Mouse (Mus musculus) A20 (cell line): ENCODE data around the gene Mmp9.
A peak's percentile ranks its signal among the peaks of the same experiment; 100 is the strongest.

Source experiments
- DNase-seq: peaks from one replicate; pipeline ENCODE4 v3.0.0-alpha.2; 2011; ENCODE audit warnings: low read depth, low spot score

The Mmp9 gene

DNA sequence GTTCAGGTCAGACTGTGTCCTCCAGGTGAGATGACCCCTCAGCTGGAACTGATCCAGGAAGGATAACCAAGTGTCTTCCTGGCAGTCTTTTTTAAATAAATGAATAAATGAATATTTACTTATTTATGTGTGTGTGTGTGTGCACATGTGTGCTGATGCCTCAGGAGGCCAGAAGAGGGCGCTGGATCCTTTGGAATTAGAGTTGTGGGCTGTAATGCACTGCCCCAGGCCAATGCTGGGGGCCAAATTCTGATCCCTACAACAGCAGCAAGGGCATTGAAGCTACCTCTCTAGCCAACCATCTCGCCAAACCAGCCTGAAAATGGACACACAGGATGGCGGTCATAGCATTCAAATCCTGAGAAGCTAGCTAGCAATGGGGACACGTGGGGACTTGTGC is 15.1 kb downstream of the Mmp9 start:
- no peak for DNase-seq

DNA sequence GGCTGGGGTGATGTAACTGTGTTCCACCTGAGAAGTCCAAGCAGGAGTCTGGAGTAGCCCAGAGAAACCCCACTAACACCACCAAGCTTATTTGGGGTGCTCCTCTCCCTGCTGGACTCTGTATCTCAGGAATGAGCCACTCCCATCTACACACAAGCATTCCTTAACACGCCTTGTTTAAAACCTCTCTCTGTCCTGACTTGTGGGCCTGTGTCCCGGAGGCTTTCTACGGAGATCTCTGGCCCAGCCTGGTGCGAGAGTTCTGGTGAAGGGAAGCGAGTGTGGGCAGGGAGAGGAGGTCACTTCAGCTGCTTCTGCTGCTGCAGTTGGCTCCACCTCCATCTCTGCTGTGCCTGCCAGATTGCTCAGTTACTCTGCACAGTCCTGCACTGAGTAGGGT is 15.6 kb downstream of the Mmp9 start:
- DNase-seq, result no peak

DNA sequence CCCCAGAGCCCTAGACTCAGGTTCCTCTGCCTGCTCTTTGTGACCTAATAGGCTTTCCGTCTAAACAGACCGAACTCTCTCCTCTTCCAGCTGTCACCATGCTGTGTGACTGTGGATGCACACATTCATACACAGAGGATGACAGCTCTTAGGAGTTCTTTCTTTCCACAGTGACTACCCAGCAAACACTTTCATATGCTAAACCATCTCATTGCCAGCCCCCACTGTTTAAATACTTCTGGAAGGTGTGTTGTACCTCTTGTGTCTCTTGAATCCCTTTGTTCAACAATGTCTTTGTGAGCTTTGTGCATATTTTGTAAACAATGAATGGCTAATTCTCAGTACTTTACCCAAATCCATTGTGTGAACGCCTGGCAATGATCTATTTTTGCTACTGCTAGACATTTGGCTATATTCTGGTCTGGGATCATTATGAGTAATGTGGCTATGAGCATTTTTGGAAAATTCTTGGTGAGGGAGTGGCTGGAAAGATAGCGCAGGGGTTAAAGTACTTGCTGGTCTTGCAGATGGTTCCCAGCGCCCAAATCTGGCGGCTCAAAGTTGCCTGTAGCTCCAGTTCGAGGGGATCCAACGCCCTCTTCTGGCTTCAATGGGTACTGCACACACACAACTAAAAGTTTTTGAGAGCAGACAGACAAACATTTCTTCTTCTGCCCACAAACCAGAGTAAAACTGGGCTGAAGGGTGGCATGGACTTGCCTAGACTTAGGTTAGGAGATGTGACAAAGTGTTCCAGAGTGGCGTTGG is 17.2 kb downstream of the Mmp9 start:
- no peak for DNase-seq

DNA sequence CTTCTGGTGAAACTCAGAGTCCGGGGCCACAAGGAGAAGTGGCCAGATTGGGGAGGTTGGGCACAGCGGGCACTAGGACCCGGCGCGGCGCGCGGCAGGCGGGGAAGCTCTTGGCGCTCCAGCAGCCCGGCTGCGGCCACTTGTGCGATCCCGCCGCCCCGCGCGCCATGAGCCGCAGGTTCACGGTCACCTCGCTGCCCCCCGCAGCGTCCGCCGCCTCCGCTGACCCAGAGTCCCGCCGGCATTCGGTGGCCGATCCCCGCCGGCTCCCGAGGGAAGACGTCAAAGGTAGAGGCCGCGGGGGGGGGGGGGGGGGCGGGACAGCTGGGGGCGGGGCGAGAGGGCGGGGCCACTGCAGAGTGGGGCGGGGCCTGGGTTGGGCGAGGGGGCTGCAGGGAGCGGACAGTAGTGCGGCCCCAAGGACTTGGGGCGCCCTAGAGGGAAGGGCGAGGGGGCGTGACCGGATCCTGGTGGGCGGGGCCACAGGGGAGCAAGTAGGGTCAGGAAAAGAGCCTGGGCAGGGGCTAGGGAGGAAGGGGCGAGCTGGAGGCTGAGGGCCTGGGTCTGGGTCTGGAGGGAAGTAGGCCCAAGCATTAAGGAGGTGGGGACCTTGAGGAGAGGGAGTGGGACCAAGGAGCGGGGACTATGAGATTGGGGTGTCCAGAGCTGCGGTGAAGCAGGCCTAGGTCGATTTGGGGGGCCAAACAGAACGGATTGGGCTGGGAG is 20.3 kb downstream of the Mmp9 start, which contains the start of gene Slc12a5:
Gene Slc12a5, plus strand, starts transcription at position 87 of the 726 bp plus-strand sequence.
- DNase-seq, result peak; percentile 86

DNA sequence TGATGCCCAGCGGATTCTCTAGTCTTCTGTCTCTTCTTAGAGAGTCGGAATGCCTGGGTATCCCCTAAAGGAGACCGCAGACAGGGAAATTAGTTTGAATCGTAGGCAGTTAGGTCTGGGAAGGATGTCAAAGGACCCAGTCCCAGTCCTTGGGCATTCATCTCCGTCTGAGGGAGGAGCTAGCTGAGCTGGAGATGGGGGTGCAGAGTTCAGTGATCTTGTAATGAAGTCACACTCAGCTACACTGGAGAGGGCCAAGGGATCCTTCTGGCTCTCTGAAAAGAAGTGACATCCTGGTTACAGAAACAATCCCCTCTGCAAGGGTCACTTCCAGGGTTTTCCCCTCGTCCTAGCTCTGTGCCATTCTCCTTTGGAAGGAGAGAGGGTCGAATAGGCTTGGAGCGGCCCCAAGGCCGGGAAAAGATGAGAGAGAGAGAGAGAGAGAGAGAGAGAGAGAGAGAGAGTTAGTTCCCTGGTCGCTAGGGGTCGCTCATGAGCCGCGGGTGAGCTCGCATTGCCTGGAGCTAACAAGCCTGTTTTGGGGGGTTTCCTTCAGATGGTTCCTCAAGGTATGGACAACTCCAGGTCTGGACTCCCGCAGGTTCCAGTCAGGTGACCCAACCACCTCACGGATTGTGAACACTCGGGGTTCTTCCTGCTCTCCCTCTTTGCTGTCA is 21.1 kb downstream of the Mmp9 start:
- DNase-seq, result peak; percentile 83

DNA sequence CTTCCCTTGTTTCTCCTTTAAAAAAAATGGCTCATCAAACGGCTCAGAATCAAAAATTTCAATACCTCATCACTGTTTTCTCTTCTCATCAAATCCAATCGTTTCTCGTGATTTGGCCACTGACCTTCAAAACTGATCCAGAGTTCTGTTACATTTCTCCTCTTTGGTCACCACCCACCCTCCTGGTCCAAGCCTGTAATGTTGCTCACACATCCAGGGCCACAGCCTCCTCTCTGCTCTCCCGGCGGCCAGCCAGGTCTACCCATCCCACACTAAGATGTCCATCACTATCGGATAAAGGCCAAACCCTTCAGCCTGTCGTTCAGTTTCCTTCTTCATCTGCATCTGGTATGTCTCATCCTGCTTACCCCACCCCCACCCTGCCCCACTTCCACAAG is 21.6 kb downstream of the Mmp9 start:
- DNase-seq, result no peak

DNA sequence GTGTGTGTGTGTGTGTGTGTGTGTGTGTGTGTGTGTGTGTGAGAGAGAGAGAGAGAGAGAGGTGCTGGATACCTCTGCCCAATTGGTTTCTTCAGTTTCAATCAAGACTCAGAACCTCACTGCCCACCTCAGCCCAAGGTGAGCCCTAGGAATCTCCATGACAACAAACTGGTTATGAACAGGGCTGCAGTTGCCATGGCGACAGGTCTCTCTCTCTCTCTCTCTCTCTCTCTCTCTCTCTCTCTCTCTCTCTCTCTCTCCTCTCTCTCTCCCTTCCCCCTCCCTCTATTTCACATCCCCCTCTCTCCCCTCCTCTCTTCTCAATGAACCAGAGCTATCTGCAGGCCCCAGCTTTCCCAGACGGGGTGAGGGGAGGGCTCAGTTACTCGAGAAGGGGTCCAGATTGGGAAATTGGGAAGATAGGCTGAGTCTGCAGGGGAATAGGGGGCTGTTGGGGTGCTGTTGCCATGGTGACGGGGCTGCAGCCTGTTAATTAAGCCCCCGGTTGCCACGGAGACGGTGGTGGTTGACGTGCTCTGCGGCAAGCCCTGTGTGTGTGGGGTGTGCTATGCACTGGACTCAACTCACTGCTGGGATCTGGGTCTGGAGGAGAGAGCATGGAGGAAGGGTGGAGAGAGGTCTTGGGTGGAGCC is 23.8 kb downstream of the Mmp9 start:
- DNase-seq, result no peak

DNA sequence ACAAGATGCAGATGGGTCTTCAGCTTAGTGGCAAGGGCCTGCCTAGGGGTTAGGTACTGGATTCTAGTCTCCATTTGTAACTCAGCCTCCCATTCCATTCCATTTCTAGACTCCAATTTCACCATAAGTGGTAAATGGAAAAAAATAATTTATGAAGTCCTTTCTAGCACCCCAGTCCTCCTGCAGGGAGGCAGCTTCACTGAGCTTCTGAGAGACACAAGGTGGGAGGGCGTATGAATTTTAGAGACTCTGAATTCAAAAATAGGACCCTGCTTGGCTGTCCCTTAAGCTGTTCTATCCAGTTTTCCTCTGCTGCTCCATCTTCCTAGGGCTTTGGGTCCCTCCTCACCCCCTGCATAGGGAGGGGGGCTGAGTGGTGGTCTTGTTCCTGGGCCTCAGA is 24.4 kb downstream of the Mmp9 start:
- DNase-seq, result no peak

DNA sequence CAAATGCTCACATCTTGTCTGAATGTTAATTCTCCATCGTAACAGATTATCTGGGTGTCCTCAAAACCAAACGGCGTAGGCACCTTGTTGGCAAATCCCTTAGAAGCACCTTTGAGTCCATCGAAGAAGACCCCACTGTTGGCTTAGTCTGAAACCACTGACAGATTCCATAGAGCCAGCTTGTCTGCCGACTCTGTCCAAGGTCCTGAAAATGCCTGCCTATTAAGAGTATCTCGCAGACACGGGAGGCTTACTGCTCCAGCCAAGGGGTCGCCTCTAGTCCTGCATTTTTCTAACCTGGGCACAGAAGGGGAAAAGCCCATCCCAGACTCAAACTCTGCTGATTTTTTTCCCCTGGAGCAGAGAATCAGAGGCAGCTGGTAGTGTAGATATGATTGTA is 25.8 kb downstream of the Mmp9 start:
- peak; percentile 39 for DNase-seq

DNA sequence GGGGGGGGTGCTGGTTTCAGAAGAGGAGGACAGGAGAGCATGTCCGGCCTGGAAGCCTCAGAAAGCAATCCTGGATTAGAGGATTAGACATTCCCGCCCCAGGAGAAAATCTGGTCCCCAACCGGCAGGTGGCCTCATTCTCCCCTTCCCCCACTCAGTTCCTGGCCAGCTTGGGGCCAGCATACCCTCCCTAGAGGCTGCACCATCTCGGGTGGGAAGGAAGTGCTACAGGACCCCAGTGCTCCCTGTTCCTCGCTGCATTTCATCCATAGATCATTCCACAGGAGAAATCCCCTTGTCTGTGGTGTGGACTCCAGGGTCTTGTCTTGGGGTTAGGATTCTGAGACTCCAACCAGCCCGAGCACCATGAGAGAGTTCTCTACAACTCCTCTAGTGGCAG is 26.6 kb downstream of the Mmp9 start:
- no peak for DNase-seq

DNA sequence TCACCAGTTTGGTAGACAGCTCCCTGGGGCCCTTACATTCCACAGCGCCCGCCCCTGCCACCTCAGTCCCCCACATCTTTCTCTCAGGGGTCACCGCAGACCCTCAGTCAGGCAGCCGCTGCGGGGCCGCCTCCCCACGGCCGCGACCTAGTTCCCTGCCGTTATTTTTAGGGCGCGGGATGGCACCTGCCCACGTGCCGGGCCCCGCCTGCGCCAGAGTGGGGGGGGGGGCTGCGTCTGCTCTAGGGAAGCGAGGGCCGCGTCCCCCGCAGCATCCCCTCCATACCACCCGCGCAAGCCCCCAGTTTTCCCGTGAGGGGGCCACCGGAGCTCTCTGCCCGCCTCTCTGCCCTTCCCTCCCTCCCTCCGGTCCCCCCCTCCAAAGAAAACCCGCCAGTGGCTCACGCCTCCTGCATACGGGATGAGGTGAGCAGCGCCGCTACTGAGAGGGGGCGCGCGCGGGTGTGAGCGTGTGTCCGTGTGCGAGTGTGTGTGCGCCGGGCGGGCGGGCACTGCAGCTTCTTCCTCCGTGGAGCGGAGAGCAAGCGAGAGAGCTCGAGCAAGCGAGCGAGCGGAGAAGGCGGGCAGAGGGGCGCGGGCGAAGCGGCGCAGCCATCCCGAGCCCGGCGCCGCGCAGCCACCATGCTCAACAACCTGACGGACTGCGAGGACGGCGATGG is 27.3 kb downstream of the Mmp9 start:
- DNase-seq, result no peak

DNA sequence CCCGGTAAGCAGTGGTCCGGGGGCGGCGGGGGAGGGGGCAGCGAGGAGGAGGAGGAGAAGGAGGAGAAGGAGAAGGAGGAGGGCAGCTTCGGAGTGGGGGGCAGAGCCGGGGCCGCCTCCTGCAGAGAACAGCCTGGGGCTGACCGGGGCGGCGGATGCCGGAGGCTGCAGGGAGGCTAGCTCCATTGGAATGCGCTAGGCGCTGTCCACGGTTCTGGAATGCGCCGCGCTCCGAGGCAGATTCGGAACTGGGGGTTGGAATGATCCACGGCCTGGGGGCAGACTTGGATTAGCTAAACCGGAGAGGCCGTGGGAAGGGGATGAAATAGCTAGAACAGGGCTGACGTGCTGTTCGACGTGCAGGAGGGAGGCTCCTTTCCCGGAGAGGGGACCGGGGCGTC is 27.9 kb downstream of the Mmp9 start:
- DNase-seq, result no peak

DNA sequence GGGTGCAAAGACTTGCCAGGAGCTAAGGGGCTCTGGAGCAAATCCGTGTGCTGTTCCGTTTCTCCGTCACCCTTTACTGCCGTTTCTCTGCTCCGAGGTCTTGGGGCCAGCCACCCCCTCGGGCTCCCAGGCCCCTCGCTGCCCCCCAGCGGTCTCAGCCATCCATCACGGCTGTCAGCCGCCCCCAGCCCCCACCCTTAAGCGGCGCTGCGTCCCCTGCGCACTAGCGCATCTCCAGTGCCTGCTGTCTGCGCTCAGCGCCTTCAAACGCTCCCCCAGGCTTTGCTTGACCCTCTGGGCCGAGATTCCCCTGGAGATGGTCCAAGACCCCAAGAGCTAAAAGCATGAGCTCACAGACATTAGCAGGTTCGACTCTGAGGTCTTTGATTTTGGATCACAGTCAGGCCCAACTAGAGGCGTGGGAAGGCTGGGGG is 28.8 kb downstream of the Mmp9 start:
- no peak for DNase-seq

DNA sequence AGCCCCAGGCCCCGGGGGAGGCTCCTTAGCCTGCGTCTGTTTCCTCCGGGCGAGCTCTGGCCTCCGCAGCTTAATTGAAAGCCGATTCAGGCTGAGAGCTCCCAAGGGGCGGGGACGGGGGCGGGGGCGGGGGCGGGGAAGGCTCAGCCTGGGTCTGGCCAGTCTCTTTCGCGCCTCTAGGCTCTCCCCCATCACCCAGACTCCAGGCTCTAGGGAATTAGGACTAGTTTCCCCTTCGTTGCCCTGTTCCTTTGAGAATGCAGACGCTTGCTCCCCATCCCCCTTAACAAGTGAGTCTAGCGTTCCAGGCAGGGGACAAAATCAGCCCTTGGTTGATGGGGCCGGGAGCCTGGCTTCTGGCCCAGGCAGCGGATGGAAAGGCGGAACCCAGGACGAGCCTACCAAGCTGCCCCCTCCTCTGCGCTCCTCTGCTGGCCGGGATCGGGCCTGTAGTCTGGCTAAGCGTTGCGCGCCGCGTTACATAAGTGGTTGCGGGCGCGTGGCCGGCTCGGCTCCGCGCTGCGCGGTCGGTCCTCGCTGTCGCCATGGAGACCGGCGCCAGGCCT is 30.1 kb downstream of the Mmp9 start:
- no peak for DNase-seq

DNA sequence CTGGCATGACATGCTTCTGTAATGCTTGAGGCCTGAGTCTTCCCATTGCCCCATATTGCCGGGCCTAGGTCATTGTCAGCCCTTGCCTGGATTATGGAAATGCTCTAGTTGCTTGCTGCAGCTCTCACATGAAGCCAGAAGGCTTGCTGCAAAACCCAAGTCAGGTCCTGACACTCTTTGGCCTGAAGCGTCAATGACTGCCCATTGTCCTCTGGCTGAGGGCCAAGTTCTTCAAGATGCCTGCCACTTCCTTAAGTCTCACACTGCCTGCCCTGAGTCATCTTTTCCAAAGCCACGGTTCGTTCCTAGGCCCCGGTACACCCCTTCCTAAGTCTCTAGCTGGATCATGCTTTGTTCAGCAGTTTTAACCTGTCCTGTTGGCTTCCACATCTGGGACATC is 32.1 kb downstream of the Mmp9 start:
- no peak for DNase-seq

DNA sequence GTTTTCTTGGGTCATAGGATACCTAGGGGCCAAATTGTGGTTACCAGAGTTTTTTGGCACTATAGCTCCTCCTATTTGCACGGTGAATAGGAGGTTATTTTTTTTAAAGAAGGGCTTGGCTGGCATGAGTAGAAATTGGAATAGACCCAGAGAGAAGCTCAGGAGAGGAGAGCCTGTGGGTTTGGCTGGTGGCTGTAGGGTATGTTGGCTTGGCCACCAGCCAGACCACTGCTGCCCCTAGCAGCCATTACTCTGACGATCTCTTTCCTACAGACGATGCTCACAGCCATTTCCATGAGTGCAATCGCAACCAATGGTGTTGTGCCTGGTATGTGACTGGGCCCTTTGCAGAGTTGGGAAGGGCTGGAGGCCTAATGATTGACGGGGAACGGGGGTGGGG is 35.0 kb downstream of the Mmp9 start:
- no peak for DNase-seq

DNA sequence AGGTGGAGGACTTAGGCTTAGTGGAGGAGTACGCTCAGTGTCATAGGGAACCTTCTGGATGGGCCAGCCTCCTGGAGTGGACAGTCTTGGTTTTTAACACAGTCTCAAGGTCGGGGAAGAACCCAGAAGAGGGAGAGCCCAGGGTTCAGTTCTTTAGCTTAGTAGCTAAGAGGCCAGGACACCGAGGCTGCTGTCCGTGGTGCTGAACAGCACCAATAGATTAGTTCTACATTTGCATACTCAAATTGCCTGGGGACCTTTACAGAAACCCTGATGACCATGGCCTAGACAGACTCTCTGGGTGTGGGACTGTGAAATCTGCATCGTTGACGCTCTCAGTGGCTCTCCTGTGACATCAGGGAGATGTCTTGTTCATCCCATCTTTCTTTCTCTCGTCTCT is 39.2 kb downstream of the Mmp9 start:
- peak; percentile 55 for DNase-seq

DNA sequence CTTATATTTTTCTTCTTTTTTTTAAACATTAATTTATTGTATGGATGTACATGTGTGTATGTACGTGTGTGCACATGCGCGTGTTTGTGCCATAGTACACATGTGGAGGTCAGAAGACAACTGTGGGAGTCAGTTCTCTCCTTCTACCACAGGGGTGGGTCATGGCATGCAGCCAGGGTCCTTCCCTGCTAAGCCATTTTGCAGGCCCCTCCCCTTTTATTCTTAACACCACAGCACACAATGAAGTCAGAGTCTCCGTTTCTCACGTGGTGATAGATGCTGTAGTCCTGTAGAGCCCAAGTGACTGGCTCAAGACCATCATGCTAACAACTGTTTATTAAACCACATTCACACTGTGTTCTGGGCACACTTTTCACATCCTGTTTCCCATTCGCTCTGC is 45.4 kb downstream of the Mmp9 start:
- DNase-seq, result no peak

DNA sequence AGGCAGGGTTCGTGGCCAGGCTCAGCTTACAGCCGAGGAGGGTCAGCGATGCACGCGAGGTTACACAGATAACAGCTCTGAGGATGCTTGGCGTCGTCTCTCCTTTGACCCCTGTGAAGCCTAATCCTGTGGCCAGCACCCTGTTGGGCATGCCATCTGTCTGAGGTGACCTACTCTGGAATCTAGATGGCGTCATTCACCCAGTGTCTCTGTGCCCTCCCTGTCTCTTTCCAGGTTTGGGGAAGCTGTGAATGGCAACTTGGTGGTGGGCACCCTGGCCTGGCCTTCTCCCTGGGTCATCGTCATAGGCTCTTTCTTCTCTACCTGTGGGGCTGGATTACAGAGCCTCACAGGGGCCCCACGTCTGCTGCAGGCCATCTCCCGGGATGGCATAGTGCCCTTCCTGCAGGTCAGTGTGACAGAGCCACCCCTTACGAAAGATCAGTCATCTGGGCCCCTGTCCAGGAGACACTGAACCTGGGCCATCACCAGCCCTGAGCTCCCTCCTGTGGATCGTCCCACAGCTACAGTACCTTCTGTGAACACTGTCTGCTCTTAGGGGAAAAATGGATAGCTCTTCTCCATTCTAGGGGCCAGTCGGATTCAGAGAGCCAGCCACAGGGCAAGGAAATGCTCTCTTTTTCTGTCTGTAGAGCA is 45.9 kb downstream of the Mmp9 start:
- no peak for DNase-seq

DNA sequence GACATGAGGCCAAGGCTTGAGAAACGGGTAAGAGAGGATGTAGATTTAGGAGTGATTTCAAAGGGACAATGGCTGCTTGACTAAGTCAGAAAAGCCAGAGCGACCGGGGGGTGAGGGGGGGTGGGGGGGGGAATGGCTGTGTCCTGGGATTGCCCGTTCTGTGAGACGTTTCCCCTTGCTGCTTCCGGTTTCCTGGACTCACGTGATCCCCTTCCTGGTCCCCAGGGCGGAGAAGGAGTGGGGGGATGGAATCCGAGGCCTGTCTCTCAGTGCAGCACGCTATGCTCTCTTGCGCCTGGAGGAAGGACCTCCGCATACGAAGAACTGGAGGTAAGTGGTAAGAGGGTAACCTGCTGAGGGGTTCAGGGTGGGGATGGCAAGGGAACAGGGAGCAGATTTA is 48.2 kb downstream of the Mmp9 start:
- no peak for DNase-seq

DNA sequence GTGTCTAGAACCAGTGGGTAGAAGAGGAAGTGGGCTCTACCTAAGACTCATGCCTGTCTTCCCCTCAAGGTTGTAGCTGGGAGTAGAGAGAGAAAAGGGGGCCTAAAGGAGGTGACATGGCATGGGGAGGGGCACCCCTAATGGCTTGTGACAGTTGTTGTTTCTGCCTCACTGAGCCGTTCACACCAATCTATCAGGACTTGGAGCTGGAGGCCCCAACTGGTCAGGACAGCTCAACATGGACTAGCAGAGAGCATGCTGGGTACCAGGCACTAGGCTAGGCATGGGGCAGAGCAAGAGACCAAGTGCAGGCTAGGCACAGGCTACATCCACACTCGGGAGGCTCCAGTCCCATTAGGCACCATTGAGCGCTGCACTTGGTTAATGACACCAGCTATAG is 50.5 kb downstream of the Mmp9 start:
- no peak for DNase-seq
